Mouse (Mus musculus) mesoderm, embryonic 11.5 days (tissue): ENCODE data around the gene Eloa.
A peak's percentile ranks its signal among the peaks of the same experiment; 100 is the strongest.
"Not testable (repeated sequence)": the region's sequence is repeated elsewhere in the genome, so short reads cannot be mapped to it uniquely, and the experiment has no call there.

Source experiments
- DNase-seq: peaks from one replicate; pipeline ENCODE4 v3.0.0-alpha.2; 2012; ENCODE audit warnings: low read depth, low spot score

Gene Eloa

GRCm38 (mm10) chr4:136021549-136022047, at the start of gene Eloa:
TSS of gene Eloa (minus strand) at chr4:136021763.
- peak; percentile 100 for DNase-seq

GRCm38 (mm10) chr4:136071178-136071714, 49.7 kb upstream of the Eloa start:
- DNase-seq = peak; percentile 88

- no peak for DNase-seq
Observed at GRCm38 (mm10) chr4:136070592-136070991, 49.0 kb upstream of the Eloa start.

- peak; percentile 89 for DNase-seq
Observed at GRCm38 (mm10) chr4:136069954-136070353, 48.4 kb upstream of the Eloa start.

GRCm38 (mm10) chr4:136069313-136069712, 47.8 kb upstream of the Eloa start:
- no peak for DNase-seq

GRCm38 (mm10) chr4:136063143-136063542, 41.6 kb upstream of the Eloa start:
- DNase-seq = no peak

- not testable (repeated sequence) for DNase-seq
Observed at GRCm38 (mm10) chr4:136059800-136060488, 38.4 kb upstream of the Eloa start.

GRCm38 (mm10) chr4:136057916-136058315, 36.4 kb upstream of the Eloa start:
- no peak for DNase-seq

GRCm38 (mm10) chr4:136056030-136056429, 34.5 kb upstream of the Eloa start:
- no peak for DNase-seq

GRCm38 (mm10) chr4:136053843-136054242, 32.3 kb upstream of the Eloa start:
- no peak for DNase-seq

GRCm38 (mm10) chr4:136053247-136053596, 31.7 kb upstream of the Eloa start, which contains the start of gene Rpl11:
TSS of gene Rpl11 (minus strand) at chr4:136053428.
- peak; percentile 96 for DNase-seq

GRCm38 (mm10) chr4:136052534-136053246, 31.1 kb upstream of the Eloa start:
- DNase-seq = no peak

GRCm38 (mm10) chr4:136052060-136052459, 30.5 kb upstream of the Eloa start:
- DNase-seq = no peak

GRCm38 (mm10) chr4:136050226-136050625, 28.7 kb upstream of the Eloa start:
- DNase-seq = no peak

- DNase-seq = no peak
Observed at GRCm38 (mm10) chr4:136048291-136049032, 26.9 kb upstream of the Eloa start.

GRCm38 (mm10) chr4:136047626-136048025, 26.1 kb upstream of the Eloa start:
- DNase-seq = no peak

- no peak for DNase-seq
Observed at GRCm38 (mm10) chr4:136046888-136047287, 25.3 kb upstream of the Eloa start.

GRCm38 (mm10) chr4:136045091-136045490, 23.5 kb upstream of the Eloa start:
- no peak for DNase-seq

- no peak for DNase-seq
Observed at GRCm38 (mm10) chr4:136043784-136044400, 22.3 kb upstream of the Eloa start.

- no peak for DNase-seq
Observed at GRCm38 (mm10) chr4:136035078-136035477, 13.5 kb upstream of the Eloa start.

- no peak for DNase-seq
Observed at GRCm38 (mm10) chr4:136033231-136033630, 11.7 kb upstream of the Eloa start.
